Mouse (Mus musculus) heart, postnatal 0 days (tissue): Measurements from ENCODE around the gene Tiam2. TPM values are rescaled to one million over a fixed set of nuclear protein-coding genes. Genes with fewer than 3 reads are reported as not detected.
A peak's percentile ranks its signal among the peaks of the same experiment; 100 is the strongest.

Source experiments
- ATAC-seq: fragments of 200-750 bp; cut with Nextera tagmentation; 2 replicates; pipeline ENCODE4 v1.8.0; 2017; ENCODE audit warnings: low read depth, moderate number of reproducible peaks, moderate library complexity; ENCODE audit not compliant: insufficient read depth
- DNase-seq: peaks from one replicate; pipeline ENCODE4 v3.0.0-alpha.2; 2016; ENCODE audit warnings: low spot score
- H3K27ac ChIP-seq: fragments of 300-500 bp; sonication (generic); 2 replicates; pipeline ENCODE4 v1.5.1; 2014; ENCODE audit warnings: low read depth, mild to moderate bottlenecking
- H3K27me3 ChIP-seq: fragments of 300-500 bp; sonication (generic); 2 replicates; pipeline ENCODE4 v1.6.1; 2014; ENCODE audit warnings: low read length, mixed read lengths; ENCODE audit not compliant: control insufficient read depth, insufficient read depth
- H3K36me3 ChIP-seq: fragments of 300-500 bp; sonication (generic); replicated peaks from 2 replicates; pipeline ENCODE4 v1.6.1; 2014; ENCODE audit warnings: low read length, mixed read lengths; ENCODE audit not compliant: control insufficient read depth, insufficient read depth
- H3K4me1 ChIP-seq: fragments of 300-500 bp; sonication (generic); 2 replicates; pipeline ENCODE4 v1.6.1; 2014; ENCODE audit warnings: antibody characterized with exemption; ENCODE audit not compliant: control insufficient read depth, insufficient read depth
- H3K4me2 ChIP-seq: fragments of 300-500 bp; sonication (generic); 2 replicates; pipeline ENCODE4 v1.6.1; 2014; ENCODE audit warnings: low read depth, mild to moderate bottlenecking, low read length, moderate library complexity
- H3K4me3 ChIP-seq: fragments of 300-500 bp; sonication (generic); 2 replicates; pipeline ENCODE4 v1.5.1; 2014; ENCODE audit warnings: low read depth, low read length
- H3K9ac ChIP-seq: fragments of 300-500 bp; sonication (generic); replicated peaks from 2 replicates; pipeline ENCODE4 v1.6.1; 2014; ENCODE audit warnings: low read depth, low read length, mixed read lengths
- H3K9me3 ChIP-seq: fragments of 300-500 bp; sonication (generic); replicated peaks from 2 replicates; pipeline ENCODE4 v1.6.1; 2016; ENCODE audit warnings: low read length; ENCODE audit not compliant: control insufficient read depth
- CTCF ChIP-seq: IDR thresholded peaks from 2 replicates; pipeline ENCODE4 v1.5.1; 2016; ENCODE audit warnings: antibody characterized with exemption, control low read depth, low read depth
- EP300 ChIP-seq: IDR thresholded peaks from 2 replicates; pipeline ENCODE4 v1.6.1; 2016; ENCODE audit warnings: antibody characterized with exemption, low read depth
- WGBS: fragments of 180-500 bp; shearing (Covaris S2); extraction: QIAGEN DNeasy Blood & Tissue Kit; methylation state at CpG from one replicate; pipeline ENCODE4 v1.1.7; 2014; 5-methylcytosine and 5-hydroxymethylcytosine counted together
- polyA plus RNA-seq: library from polyadenylated mRNA; unstranded; fragments of >200 nt; fragmentation: Nextera tagmentation; extraction: Ambion mirVana; gene quantifications from 2 replicates; pipeline ENCODE4 v1.2.1, GENCODE M21; 2015
- total RNA-seq: library from RNA; depleted of rRNA; stranded (reverse); fragments of >200 nt; gene quantifications from 2 replicates; pipeline ENCODE4 v1.2.3, GENCODE M21; 2014; ENCODE audit warnings: low replicate concordance

Tiam2 gene
- total and polyA plus RNA-seq, 2 experiments from 2014 or later, result 1.7 to 3.6 TPM

DNA sequence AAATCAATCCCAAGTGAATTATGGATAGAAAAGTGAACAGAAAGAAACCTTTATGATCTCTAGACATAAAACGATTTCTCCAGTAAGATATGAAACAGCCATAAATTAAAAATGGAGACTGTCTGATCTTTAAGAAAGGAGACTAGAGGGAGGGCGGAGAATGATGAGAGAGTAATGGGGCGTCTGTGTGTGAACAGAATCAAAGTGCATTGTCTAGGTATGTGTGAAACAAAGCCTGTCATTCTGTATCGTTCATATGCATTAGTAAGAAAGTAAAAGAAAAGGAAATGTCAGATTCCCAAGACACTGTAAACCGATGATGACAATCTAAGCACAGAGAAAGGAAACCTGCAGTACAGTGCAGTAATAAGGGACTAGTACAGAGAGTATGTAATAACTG is 214.7 kb downstream of the Tiam2 start:
- TF ChIP-seq EP300, result no peak
- no peak for TF ChIP-seq CTCF
- Histone ChIP-seq H3K27me3 (no peaks in the 10 kb centered on the region), H3K36me3 (peaks cover 24% of the 10 kb centered on the region), H3K4me2 (no peak overlapping the region), H3K9ac (no peak overlapping the region), H3K27ac (no peak overlapping the region), H3K4me3 (no peak overlapping the region), H3K9me3 (no peaks in the 10 kb centered on the region), H3K4me1 (no peaks in the 10 kb centered on the region)
- ATAC-seq (no peak), DNase-seq (no peak)
- WGBS, result 82% methylated on average over 5 of the region's 5 CpGs

DNA sequence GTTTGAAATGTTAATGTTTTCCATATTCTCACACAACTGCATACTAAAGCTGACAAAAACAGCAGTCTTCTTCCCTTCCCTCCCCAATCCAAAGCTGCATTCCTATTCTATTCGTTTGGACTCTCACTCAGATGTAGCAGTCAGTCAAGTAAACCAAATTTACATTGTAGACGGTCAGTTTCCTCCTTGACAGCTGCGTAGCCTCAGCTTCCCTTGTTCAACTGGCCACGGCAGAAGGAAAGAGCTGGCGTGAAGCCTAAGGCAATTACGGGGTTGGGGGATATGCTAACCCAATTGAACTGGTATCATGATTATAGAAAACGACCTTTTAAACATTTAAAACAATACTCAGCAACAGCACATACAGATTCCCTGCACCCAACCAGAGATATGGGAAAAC is 221.4 kb downstream of the Tiam2 start:
- no peak overlapping the region for H3K4me3 ChIP-seq
- H3K36me3 ChIP-seq, result peaks cover 14% of the 10 kb centered on the region
- ATAC-seq, result no peak
- H3K4me1 ChIP-seq, result no peaks in the 10 kb centered on the region
- H3K9me3 ChIP-seq, result no peaks in the 10 kb centered on the region
- no peaks in the 10 kb centered on the region for H3K27me3 ChIP-seq
- no peak for TF ChIP-seq EP300
- TF ChIP-seq CTCF, result no peak
- H3K27ac ChIP-seq, result no peak overlapping the region
- no peak for DNase-seq
- no peak overlapping the region for H3K9ac ChIP-seq
- 65% methylated on average over 7 of the region's 7 CpGs for WGBS
- H3K4me2 ChIP-seq, result no peak overlapping the region

DNA sequence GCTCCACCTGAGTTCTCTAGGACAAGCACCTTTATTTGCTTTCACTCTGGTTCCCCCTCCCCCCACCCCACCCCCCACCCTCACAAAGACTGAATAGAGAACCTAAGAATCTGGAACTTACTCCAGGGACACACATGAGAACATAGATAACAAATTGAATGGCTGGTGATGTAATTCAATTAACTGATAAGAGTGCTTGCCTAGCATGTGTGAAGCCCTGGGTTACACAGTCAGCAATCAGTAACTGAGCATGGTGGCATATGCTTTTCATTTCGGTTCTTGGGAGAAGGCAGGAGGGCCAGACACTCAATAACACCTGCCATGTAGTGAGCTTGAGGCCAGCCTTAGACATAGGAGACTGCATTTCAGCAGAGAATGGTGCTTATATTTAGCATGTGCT is 229.9 kb downstream of the Tiam2 start:
- ATAC-seq, result no peak
- Histone ChIP-seq H3K36me3 (peaks cover 22% of the 10 kb centered on the region), H3K4me2 (no peak overlapping the region), H3K27me3 (no peaks in the 10 kb centered on the region), H3K4me3 (no peak overlapping the region), H3K27ac (no peak overlapping the region), H3K9ac (no peak overlapping the region), H3K4me1 (no peaks in the 10 kb centered on the region), H3K9me3 (no peaks in the 10 kb centered on the region)
- 23% methylated on average over 1 of the region's 1 CpGs for WGBS
- no peak for DNase-seq
- TF ChIP-seq EP300, result no peak
- TF ChIP-seq CTCF, result no peak

DNA sequence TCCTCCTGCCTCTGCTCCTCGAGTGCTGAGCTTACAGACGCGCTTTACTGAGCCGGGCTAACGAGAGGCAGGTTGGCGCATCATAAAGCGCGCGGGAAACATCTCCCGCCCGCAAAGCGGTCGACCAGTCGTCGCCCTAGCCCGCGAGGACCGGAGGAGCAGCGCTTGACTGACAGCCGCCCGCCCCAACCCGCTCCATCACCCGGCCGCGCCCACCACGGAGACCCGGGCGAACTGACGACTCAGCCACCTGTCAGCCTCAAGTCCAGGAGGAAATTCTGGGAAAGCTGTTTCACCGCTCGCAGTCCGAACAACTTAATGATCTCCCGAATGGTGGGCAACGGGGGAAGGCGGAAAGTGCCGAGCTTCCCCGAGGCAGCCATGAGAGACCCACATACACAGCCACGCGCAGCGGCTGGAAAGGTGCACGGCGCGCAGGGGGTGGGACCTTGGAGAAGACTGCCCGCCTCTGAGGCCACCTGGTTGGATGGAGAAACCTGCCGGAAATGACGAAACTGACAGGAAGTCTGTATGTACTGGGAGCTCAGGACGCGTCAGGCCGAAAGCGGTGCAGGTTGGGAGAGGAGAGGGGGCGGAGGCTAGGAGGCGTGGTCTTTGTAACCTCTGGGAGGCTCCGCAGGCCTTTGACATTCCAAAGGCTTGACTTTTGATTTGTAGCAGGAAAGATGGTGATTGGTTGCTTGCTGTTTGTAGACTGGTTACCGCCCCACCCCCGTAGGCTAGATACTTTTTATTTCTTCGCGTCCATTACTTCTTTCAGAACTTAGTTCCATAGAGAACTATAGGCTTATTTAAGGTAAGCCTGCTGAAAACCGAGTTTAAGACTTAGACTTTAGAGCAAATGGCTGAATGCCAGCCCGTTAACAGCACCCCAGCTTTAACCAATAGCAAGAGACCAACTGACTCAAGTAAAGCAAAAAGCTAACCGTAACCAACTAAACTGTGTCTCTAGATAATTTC is 231.2 kb downstream of the Tiam2 start, which contains the start of gene Tfb1m:
Gene Tfb1m, minus strand, starts transcription at position 451 of the 981 bp plus-strand sequence.
- TF ChIP-seq CTCF, result no peak
- TF ChIP-seq EP300, result no peak

DNA sequence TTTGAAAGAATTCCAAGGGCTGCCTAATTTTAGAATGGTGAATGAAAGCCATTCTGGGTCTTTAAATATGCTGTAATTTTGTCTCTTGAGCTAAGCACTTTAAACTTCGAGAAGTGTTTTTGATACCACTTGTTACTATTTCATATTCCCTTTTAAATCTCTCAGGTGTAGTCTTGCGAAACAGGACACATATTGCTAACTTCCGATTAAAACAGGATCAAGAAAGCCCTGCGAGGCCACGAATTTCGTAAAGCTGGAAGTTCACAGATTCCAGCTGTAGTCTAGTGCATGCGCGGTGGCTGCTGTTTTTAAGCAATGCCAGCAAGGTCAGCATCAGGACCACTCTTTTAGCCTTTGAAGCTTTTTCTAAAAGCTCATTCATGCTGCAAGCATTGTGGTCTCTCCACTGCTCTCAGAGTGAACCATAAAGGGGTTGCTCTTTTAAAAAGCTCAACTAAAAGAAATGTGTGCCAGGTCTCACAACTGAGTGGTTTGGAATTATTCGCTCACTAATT is 232.0 kb downstream of the Tiam2 start:
- Histone ChIP-seq H3K27ac (peak overlapping the region; percentile 92), H3K4me2 (peak overlapping the region; percentile 80), H3K9ac (peak overlapping the region; percentile 63; the same call in 1 of the 2 replicates), H3K27me3 (no peaks in the 10 kb centered on the region), H3K9me3 (no peaks in the 10 kb centered on the region), H3K36me3 (peaks cover 10% of the 10 kb centered on the region; the same call in 1 of the 2 replicates), H3K4me3 (peak overlapping the region; percentile 76), H3K4me1 (no peaks in the 10 kb centered on the region)
- TF ChIP-seq CTCF (no peak), EP300 (no peak)
- 69% methylated on average over 9 of the region's 9 CpGs for WGBS
- ATAC-seq, result no peak
- no peak for DNase-seq

More for the DNA sequence above, 231.2 kb downstream of the Tiam2 start, which contains the start of gene Tfb1m:
- DNase-seq, result peak; percentile 100
- WGBS, result under 1% methylated on average over 60 of the region's 60 CpGs
- Histone ChIP-seq H3K4me3 (peak within 1 kb of the TSS; percentile 76), H3K36me3 (peaks cover 14% of the 10 kb centered on the region; the same call in 1 of the 2 replicates), H3K4me1 (no peaks in the 10 kb centered on the region), H3K9ac (peak within 1 kb of the TSS; percentile 63), H3K27me3 (no peaks in the 10 kb centered on the region), H3K27ac (peak within 1 kb of the TSS; percentile 92), H3K9me3 (no peaks in the 10 kb centered on the region), H3K4me2 (peak within 1 kb of the TSS; percentile 80)
- ATAC-seq, result peak; percentile 99
